Mouse (Mus musculus) embryonic stem cell, embryonic (primary cell): ENCODE data around the gene Tmem91.

Experiments used
- CTCF ChIA-PET, 4 experiments: fragments of 300-600 bp in 2 of 4; fragments of 350-600 bp in 2 of 4; sonication (Branson Sonifier 250); formaldehyde crosslinking; loops; one replicate each; lab custom pipeline; 2022; ENCODE audit warnings: inconsistent platforms in 2 of 4; lab: Charles Lee
- POLR2A ChIA-PET, 4 experiments: fragments of 300-600 bp in 2 of 4; fragments of 350-600 bp in 2 of 4; sonication (Branson Sonifier 250); formaldehyde crosslinking; loops; one replicate each; lab custom pipeline; 2022; ENCODE audit warnings: antibody characterized with exemption in 4 of 4, inconsistent platforms in 1 of 4; lab: Charles Lee

Tmem91 gene

GRCm38 (mm10) chr7:25658657-25659472, 16.1 kb downstream of the Tmem91 start, which contains the start of the genes Bckdha and Exosc5:
TSS of gene Bckdha (minus strand) at chr7:25658981.
TSS of gene Exosc5 (plus strand) at chr7:25659164.
- POLR2A ChIA-PET: interaction anchor here in 3 of 4 experiments (0.6 to 8.5 kb wide), 28 partner anchors 9 to 1454 kb away, joined by 3 to 73 read pairs (median 3); partner anchors contain the start of genes B9d2 (in 2 of the 3), Tmem91 (in 2 of the 3), Dmac2 (in 1 of the 3) and Hnrnpul1 (in 1 of the 3)
- CTCF ChIA-PET: interaction anchor here in 3 of 4 experiments (0.6 to 1.5 kb wide), 6 partner anchors 9 to 1781 kb away, joined by 3 to 5 read pairs (median 4); partner anchors contain the start of gene B9d2 (in 1 of the 3)

GRCm38 (mm10) chr7:25657785-25658184, 17.2 kb downstream of the Tmem91 start:
- ChIA-PET CTCF (interaction anchor here in 1 of 4 experiments (0.7 kb wide), 1 partner anchor 1259 kb away, joined by 4 read pairs; the partner anchor contains the start of gene Smg9), POLR2A (interaction anchor here in 3 of 4 experiments (0.6 to 8.5 kb wide), 9 partner anchors 10 to 125 kb away, joined by 3 to 73 read pairs (median 6); partner anchors contain the start of genes B9d2 (in 1 of the 3) and Dmac2 (in 1 of the 3))

GRCm38 (mm10) chr7:25655601-25656428, 19.2 kb downstream of the Tmem91 start:
- ChIA-PET POLR2A (interaction anchor here (0.6 to 8.5 kb wide), 17 partner anchors 8 to 229 kb away, joined by 3 to 73 read pairs (median 5); partner anchors contain the start of genes B9d2 (in 2 of the 4), Hnrnpul1 (in 2 of the 4) and Tmem91 (in 1 of the 4)), CTCF (interaction anchor here (0.6 to 2.1 kb wide), 8 partner anchors 16 to 1638 kb away, joined by 3 to 8 read pairs (median 4); partner anchors contain the start of gene Tmem91 (in 1 of the 4))

GRCm38 (mm10) chr7:25652244-25652759, 22.7 kb downstream of the Tmem91 start:
- CTCF ChIA-PET: interaction anchor here in 1 of 4 experiments (0.7 kb wide), 1 partner anchor 22 kb away, joined by 3 read pairs; no protein-coding TSS in a partner anchor
- POLR2A ChIA-PET: interaction anchor here in 2 of 4 experiments (0.6 to 2.3 kb wide), 11 partner anchors 8 to 1834 kb away, joined by 4 to 10 read pairs (median 6); partner anchors contain the start of genes B9d2 (in 1 of the 2), Sertad1 (in 1 of the 2) and Tmem91 (in 1 of the 2)

GRCm38 (mm10) chr7:25651281-25651680, 23.7 kb downstream of the Tmem91 start:
- CTCF ChIA-PET: interaction anchor here in 2 of 4 experiments (0.6 to 0.9 kb wide), 3 partner anchors 26 to 1607 kb away, joined by 3 to 6 read pairs (median 4); no protein-coding TSS in a partner anchor
- POLR2A ChIA-PET: interaction anchor here in 2 of 4 experiments (0.5 to 2.3 kb wide), 7 partner anchors 11 to 210 kb away, joined by 3 to 10 read pairs (median 6); partner anchors contain the start of genes B9d2 (in 1 of the 2) and Tmem91 (in 1 of the 2)

- POLR2A ChIA-PET: interaction anchor here in 1 of 4 experiments (0.5 to 1.2 kb wide), 3 partner anchors 9 to 66 kb away, joined by 3 read pairs; partner anchors contain the start of genes Bckdha and Exosc5
Observed at GRCm38 (mm10) chr7:25649839-25650238, 25.1 kb downstream of the Tmem91 start.

GRCm38 (mm10) chr7:25647574-25648123, 27.3 kb downstream of the Tmem91 start:
- CTCF ChIA-PET: interaction anchor here (0.7 to 2.2 kb wide), 13 partner anchors 10 to 728 kb away, joined by 3 to 14 read pairs (median 4); partner anchors contain the start of genes B3gnt8 (in 1 of the 4) and Tmem91 (in 1 of the 4)

More at GRCm38 (mm10) chr7:25649839-25650238, 25.1 kb downstream of the Tmem91 start:
- CTCF ChIA-PET: no interaction called here

GRCm38 (mm10) chr7:25645074-25645473, 29.9 kb downstream of the Tmem91 start:
- ChIA-PET POLR2A (interaction anchor here in 3 of 4 experiments (0.8 to 3.9 kb wide), 15 partner anchors 9 to 43 kb away, joined by 3 to 20 read pairs (median 3); partner anchors contain the start of genes B9d2 (in 1 of the 3), Bckdha (in 1 of the 3), Dmac2 (in 1 of the 3) and Exosc5 (in 1 of the 3)), CTCF (interaction anchor here in 1 of 4 experiments (0.5 kb wide), 1 partner anchor 91 kb away, joined by 3 read pairs; no protein-coding TSS in a partner anchor)

More at GRCm38 (mm10) chr7:25647574-25648123, 27.3 kb downstream of the Tmem91 start:
- POLR2A ChIA-PET: interaction anchor here (0.7 to 3.0 kb wide), 25 partner anchors 9 to 1739 kb away, joined by 3 to 14 read pairs (median 4); partner anchors contain the start of genes B9d2 (in 2 of the 4), B3gnt8 (in 1 of the 4), Dmac2 (in 1 of the 4) and Exosc5 (in 1 of the 4)

GRCm38 (mm10) chr7:25644631-25645030, 30.3 kb downstream of the Tmem91 start:
- ChIA-PET CTCF (interaction anchor here in 1 of 4 experiments (0.5 kb wide), 1 partner anchor 92 kb away, joined by 3 read pairs; no protein-coding TSS in a partner anchor), POLR2A (interaction anchor here in 2 of 4 experiments (0.8 to 3.9 kb wide), 11 partner anchors 12 to 43 kb away, joined by 3 to 20 read pairs (median 3); partner anchors contain the start of genes B9d2 (in 1 of the 2), Bckdha (in 1 of the 2), Dmac2 (in 1 of the 2) and Exosc5 (in 1 of the 2))

GRCm38 (mm10) chr7:25644136-25644535, 30.8 kb downstream of the Tmem91 start:
- ChIA-PET POLR2A (interaction anchor here in 2 of 4 experiments (0.8 to 3.9 kb wide), 8 partner anchors 13 to 44 kb away, joined by 3 to 20 read pairs (median 4); partner anchors contain the start of genes Bckdha (in 1 of the 2), Dmac2 (in 1 of the 2) and Exosc5 (in 1 of the 2)), CTCF (no interaction called here)

- ChIA-PET POLR2A (interaction anchor here in 1 of 4 experiments (0.7 kb wide), 1 partner anchor 754 kb away, joined by 3 read pairs; no protein-coding TSS in a partner anchor), CTCF (interaction anchor here in 1 of 4 experiments (0.6 kb wide), 1 partner anchor 60 kb away, joined by 3 read pairs; no protein-coding TSS in a partner anchor)
Observed at GRCm38 (mm10) chr7:25639754-25640153, 35.2 kb downstream of the Tmem91 start.

GRCm38 (mm10) chr7:25637099-25637498, 37.9 kb downstream of the Tmem91 start:
- ChIA-PET CTCF (interaction anchor here in 1 of 4 experiments (0.7 kb wide), 1 partner anchor 234 kb away, joined by 3 read pairs; no protein-coding TSS in a partner anchor), POLR2A (interaction anchor here (0.6 to 2.2 kb wide), 11 partner anchors 8 to 44 kb away, joined by 3 to 9 read pairs (median 3); partner anchors contain the start of genes B9d2 (in 1 of the 4) and Exosc5 (in 1 of the 4))

GRCm38 (mm10) chr7:25636373-25636772, 38.6 kb downstream of the Tmem91 start:
- CTCF ChIA-PET: no interaction called here
- POLR2A ChIA-PET: no interaction called here

- POLR2A ChIA-PET: interaction anchor here in 2 of 4 experiments (0.8 to 1.2 kb wide), 2 partner anchors 8 to 207 kb away, joined by 3 read pairs; no protein-coding TSS in a partner anchor
Observed at GRCm38 (mm10) chr7:25632679-25633078, 42.3 kb downstream of the Tmem91 start.

GRCm38 (mm10) chr7:25628323-25628620, 46.7 kb downstream of the Tmem91 start:
- POLR2A ChIA-PET: interaction anchor here in 2 of 4 experiments (0.6 to 1.5 kb wide), 7 partner anchors 9 to 361 kb away, joined by 3 to 5 read pairs (median 3); partner anchors contain the start of genes Bckdha (in 1 of the 2), Cic (in 1 of the 2), Dmac2 (in 1 of the 2) and Exosc5 (in 1 of the 2)

More at GRCm38 (mm10) chr7:25632679-25633078, 42.3 kb downstream of the Tmem91 start:
- CTCF ChIA-PET: no interaction called here

More at GRCm38 (mm10) chr7:25628323-25628620, 46.7 kb downstream of the Tmem91 start:
- CTCF ChIA-PET: interaction anchor here in 2 of 4 experiments (0.6 to 1.4 kb wide), 2 partner anchors 24 to 47 kb away, joined by 4 to 10 read pairs; partner anchors contain the start of gene Tmem91 (in 1 of the 2)
